13 mouse cellular contexts compared by ENCODE assay signal in genomic region chr4:128451383-128451794, GRCm38 (mm10).
DNase-seq lines count a peak whose midpoint lies in the region; ATAC-seq lines count a peak whose summit lies in the region.
"Had no signal": no experiment of that assay in that cellular context is flagged by ENCODE, and none has a peak within 500 bp of the region (broad histone marks: within the 10 kb centered on the region; RNA-seq: fewer than 3 reads in every experiment).

No protein-coding gene starts in this region.

- 78% methylated on average over 3 of the region's 3 CpGs for WGBS in hindbrain, embryonic 11.5 days
- WGBS in hindbrain, embryonic 10.5 days: 82% methylated on average over 3 of the region's 3 CpGs
- WGBS in forebrain, embryonic 12.5 days: 81% methylated on average over 3 of the region's 3 CpGs
- 74% methylated on average over 3 of the region's 3 CpGs for WGBS in hindbrain, embryonic 12.5 days
- 53% methylated on average over 3 of the region's 3 CpGs for WGBS in midbrain, embryonic 16.5 days

- no peak overlapping the region for H3K9ac ChIP-seq in hindbrain, embryonic 11.5 days (ENCODE audit: low read depth, low read length)
- no peak overlapping the region for H3K9ac ChIP-seq in forebrain, embryonic 12.5 days
- no peak overlapping the region for H3K9ac ChIP-seq in hindbrain, embryonic 12.5 days
- no peak overlapping the region; the same call in 1 of the 2 replicates for H3K9ac ChIP-seq in midbrain, embryonic 16.5 days (ENCODE audit: low read depth, low read length)

- H3K9me3 ChIP-seq in hindbrain, embryonic 11.5 days (ENCODE audit: control insufficient read depth, low read length): no peaks in the 10 kb centered on the region
- no peaks in the 10 kb centered on the region for H3K9me3 ChIP-seq in hindbrain, embryonic 10.5 days
- H3K9me3 ChIP-seq in forebrain, embryonic 12.5 days: no peaks in the 10 kb centered on the region
- no peaks in the 10 kb centered on the region for H3K9me3 ChIP-seq in hindbrain, embryonic 12.5 days (replicated peaks)
- H3K9me3 ChIP-seq in midbrain, embryonic 16.5 days (replicated peaks; ENCODE audit: control insufficient read depth, low read length, poor library complexity, severe bottlenecking): no peaks in the 10 kb centered on the region

- H3K4me1 ChIP-seq in hindbrain, embryonic 11.5 days (replicated peaks; ENCODE audit: control insufficient read depth, insufficient read depth, low read length): 0 out of 2 replicates have a peak, but pooled peaks cover 2% of the 10 kb centered on the region
- H3K4me1 ChIP-seq in hindbrain, embryonic 10.5 days (replicated peaks): peaks cover 12% of the 10 kb centered on the region; the same call in 1 of the 2 replicates
- H3K4me1 ChIP-seq in forebrain, embryonic 12.5 days: peaks cover 15% of the 10 kb centered on the region
- H3K4me1 ChIP-seq in hindbrain, embryonic 12.5 days: peaks cover 15% of the 10 kb centered on the region
- H3K4me1 ChIP-seq in midbrain, embryonic 16.5 days (ENCODE audit: control insufficient read depth, insufficient read depth, low read length): peaks cover 10% of the 10 kb centered on the region

- ATAC-seq in hindbrain, embryonic 11.5 days (ENCODE audit: low FRiP score): peak; percentile 40
- ATAC-seq in forebrain, embryonic 12.5 days (ENCODE audit: low FRiP score): peak; percentile 23; the same call in 1 of the 2 replicates
- ATAC-seq in hindbrain, embryonic 12.5 days (ENCODE audit: low FRiP score): peak; percentile 49; the same call in 1 of the 2 replicates
- peak; percentile 30; the same call in 1 of the 2 replicates for ATAC-seq in midbrain, embryonic 16.5 days
- ATAC-seq: CD4-positive, CD25-positive, alpha-beta regulatory T cell, adult 4 months had no signal

- H3K4me3 ChIP-seq in hindbrain, embryonic 11.5 days (ENCODE audit: low read depth, low read length): no peak overlapping the region
- H3K4me3 ChIP-seq in hindbrain, embryonic 10.5 days: no peak overlapping the region
- H3K4me3 ChIP-seq in forebrain, embryonic 12.5 days (replicated peaks): no peak overlapping the region
- H3K4me3 ChIP-seq in hindbrain, embryonic 12.5 days: no peak overlapping the region
- H3K4me3 ChIP-seq in midbrain, embryonic 16.5 days (ENCODE audit: low read depth, low read length): no peak overlapping the region
- H3K4me3 ChIP-seq: erythroblast, embryonic 14.5 days had no signal

- H3K27me3 ChIP-seq in hindbrain, embryonic 11.5 days (ENCODE audit: control insufficient read depth, insufficient read depth, low read length): no peaks in the 10 kb centered on the region
- no peaks in the 10 kb centered on the region for H3K27me3 ChIP-seq in hindbrain, embryonic 10.5 days (ENCODE audit: insufficient read depth, poor library complexity, severe bottlenecking)
- no peaks in the 10 kb centered on the region for H3K27me3 ChIP-seq in forebrain, embryonic 12.5 days
- H3K27me3 ChIP-seq in hindbrain, embryonic 12.5 days: no peaks in the 10 kb centered on the region
- H3K27me3 ChIP-seq in midbrain, embryonic 16.5 days (ENCODE audit: control insufficient read depth, insufficient read depth, low read depth, low read length): no peaks in the 10 kb centered on the region

- no peak overlapping the region for H3K4me2 ChIP-seq in hindbrain, embryonic 11.5 days (replicated peaks; ENCODE audit: low read depth, low read length)
- no peak overlapping the region for H3K4me2 ChIP-seq in forebrain, embryonic 12.5 days
- no peak overlapping the region for H3K4me2 ChIP-seq in hindbrain, embryonic 12.5 days (replicated peaks)
- H3K4me2 ChIP-seq in midbrain, embryonic 16.5 days (ENCODE audit: low read length): no peak overlapping the region
- H3K4me2 ChIP-seq: liver, embryonic 11.5 days had no signal

- H3K36me3 ChIP-seq in hindbrain, embryonic 11.5 days (ENCODE audit: control insufficient read depth, insufficient read depth, low read length): no peaks in the 10 kb centered on the region
- H3K36me3 ChIP-seq in hindbrain, embryonic 10.5 days: no peaks in the 10 kb centered on the region
- H3K36me3 ChIP-seq in forebrain, embryonic 12.5 days (replicated peaks): no peaks in the 10 kb centered on the region
- no peaks in the 10 kb centered on the region for H3K36me3 ChIP-seq in hindbrain, embryonic 12.5 days
- H3K36me3 ChIP-seq in midbrain, embryonic 16.5 days (ENCODE audit: control insufficient read depth, insufficient read depth, low read length): peaks cover 14% of the 10 kb centered on the region

- peak overlapping the region; percentile 12; the same call in 1 of the 2 replicates for H3K27ac ChIP-seq in hindbrain, embryonic 11.5 days (ENCODE audit: low read depth, low read length)
- no peak overlapping the region for H3K27ac ChIP-seq in hindbrain, embryonic 10.5 days
- H3K27ac ChIP-seq in forebrain, embryonic 12.5 days: peak overlapping the region; percentile 77
- H3K27ac ChIP-seq in hindbrain, embryonic 12.5 days: peak overlapping the region; percentile 79
- H3K27ac ChIP-seq in midbrain, embryonic 16.5 days (ENCODE audit: low read length): peak overlapping the region; percentile 77
- H3K27ac ChIP-seq: kidney, postnatal 0 days had no signal

- no peak for DNase-seq in hindbrain, embryonic 11.5 days (ENCODE audit: low spot score)
- DNase-seq in hindbrain, embryonic 10.5 days (ENCODE audit: low spot score): no peak
- no peak for DNase-seq in kidney, postnatal 4 days
- DNase-seq in right cerebral cortex, adult 2 months (ENCODE audit: low spot score in 2 of 2): no peak
- DNase-seq: gastrocnemius, postnatal 14 days; thymus, postnatal 25 days had no signal
